Mouse (Mus musculus): ENCODE measurements around the gene Eps8. TPM values are rescaled to one million over a fixed set of nuclear protein-coding genes. Genes with fewer than 3 reads are reported as not detected.

Eps8 gene
- polyA plus RNA-seq, 1 experiment from 2014 or later = 10.0 TPM

- H3K4me3 ChIP-seq (ENCODE audit: low read depth, low read length) = no peak overlapping the region
- 90% methylated on average over 15 of the region's 15 CpGs for WGBS
- no peaks in the 10 kb centered on the region for H3K9me3 ChIP-seq (replicated peaks; ENCODE audit: control insufficient read depth, low read length)
- no peak overlapping the region for H3K27ac ChIP-seq (replicated peaks; ENCODE audit: low read depth, low read length)
- no peak overlapping the region for H3K9ac ChIP-seq (replicated peaks; ENCODE audit: low read length)
- H3K4me2 ChIP-seq (ENCODE audit: low read depth, low read length) = no peak overlapping the region
- no peaks in the 10 kb centered on the region for H3K27me3 ChIP-seq (ENCODE audit: control insufficient read depth, insufficient read depth, low read length)
- H3K4me1 ChIP-seq (ENCODE audit: control insufficient read depth, insufficient read depth, low read length) = no peaks in the 10 kb centered on the region
- no peak for DNase-seq (ENCODE audit: low spot score)
- H3K36me3 ChIP-seq (replicated peaks; ENCODE audit: control insufficient read depth, insufficient read depth, low read depth, low read length) = no peaks in the 10 kb centered on the region
- no peak for ATAC-seq (replicated peaks; ENCODE audit: insufficient number of reproducible peaks, low FRiP score, low TSS enrichment, low read depth)
Measured at GRCm38 (mm10) chr6:137673301-137673700, 18.6 kb upstream of the Eps8 start.

- Histone ChIP-seq H3K9ac (replicated peaks; ENCODE audit: low read length) (no peak overlapping the region), H3K9me3 (replicated peaks; ENCODE audit: control insufficient read depth, low read length) (no peaks in the 10 kb centered on the region), H3K4me1 (ENCODE audit: control insufficient read depth, insufficient read depth, low read length) (no peaks in the 10 kb centered on the region), H3K4me3 (ENCODE audit: low read depth, low read length) (no peak overlapping the region), H3K27me3 (ENCODE audit: control insufficient read depth, insufficient read depth, low read length) (no peaks in the 10 kb centered on the region), H3K36me3 (replicated peaks; ENCODE audit: control insufficient read depth, insufficient read depth, low read depth, low read length) (no peaks in the 10 kb centered on the region), H3K27ac (replicated peaks; ENCODE audit: low read depth, low read length) (no peak overlapping the region), H3K4me2 (ENCODE audit: low read depth, low read length) (no peak overlapping the region)
- DNase-seq (ENCODE audit: low spot score) (no peak), ATAC-seq (replicated peaks; ENCODE audit: insufficient number of reproducible peaks, low FRiP score, low TSS enrichment, low read depth) (no peak)
- WGBS = 78% methylated on average over 10 of the region's 10 CpGs
Measured at GRCm38 (mm10) chr6:137671561-137671960, 16.9 kb upstream of the Eps8 start.

- no peak overlapping the region for H3K9ac ChIP-seq (replicated peaks; ENCODE audit: low read length)
- no peak overlapping the region for H3K4me2 ChIP-seq (ENCODE audit: low read depth, low read length)
- no peak overlapping the region for H3K27ac ChIP-seq (replicated peaks; ENCODE audit: low read depth, low read length)
- WGBS = 92% methylated on average over 9 of the region's 9 CpGs
- H3K4me3 ChIP-seq (ENCODE audit: low read depth, low read length) = no peak overlapping the region
- no peaks in the 10 kb centered on the region for H3K9me3 ChIP-seq (replicated peaks; ENCODE audit: control insufficient read depth, low read length)
- H3K4me1 ChIP-seq (ENCODE audit: control insufficient read depth, insufficient read depth, low read length) = no peaks in the 10 kb centered on the region
- no peaks in the 10 kb centered on the region for H3K27me3 ChIP-seq (ENCODE audit: control insufficient read depth, insufficient read depth, low read length)
- DNase-seq (ENCODE audit: low spot score) (no peak), ATAC-seq (replicated peaks; ENCODE audit: insufficient number of reproducible peaks, low FRiP score, low TSS enrichment, low read depth) (no peak)
- H3K36me3 ChIP-seq (replicated peaks; ENCODE audit: control insufficient read depth, insufficient read depth, low read depth, low read length) = no peaks in the 10 kb centered on the region
Measured at GRCm38 (mm10) chr6:137670820-137671219, 16.1 kb upstream of the Eps8 start.

- DNase-seq (ENCODE audit: low spot score) (no peak), ATAC-seq (replicated peaks; ENCODE audit: insufficient number of reproducible peaks, low FRiP score, low TSS enrichment, low read depth) (no peak)
- Histone ChIP-seq H3K27me3 (ENCODE audit: control insufficient read depth, insufficient read depth, low read length) (no peaks in the 10 kb centered on the region), H3K4me2 (ENCODE audit: low read depth, low read length) (no peak overlapping the region), H3K4me3 (ENCODE audit: low read depth, low read length) (no peak overlapping the region), H3K4me1 (ENCODE audit: control insufficient read depth, insufficient read depth, low read length) (no peaks in the 10 kb centered on the region), H3K36me3 (replicated peaks; ENCODE audit: control insufficient read depth, insufficient read depth, low read depth, low read length) (no peaks in the 10 kb centered on the region), H3K9ac (replicated peaks; ENCODE audit: low read length) (no peak overlapping the region), H3K9me3 (replicated peaks; ENCODE audit: control insufficient read depth, low read length) (no peaks in the 10 kb centered on the region), H3K27ac (replicated peaks; ENCODE audit: low read depth, low read length) (no peak overlapping the region)
- 88% methylated on average over 3 of the region's 3 CpGs for WGBS
Measured at GRCm38 (mm10) chr6:137669876-137670275, 15.2 kb upstream of the Eps8 start.

- Histone ChIP-seq H3K9ac (replicated peaks; ENCODE audit: low read length) (no peak overlapping the region), H3K27me3 (ENCODE audit: control insufficient read depth, insufficient read depth, low read length) (no peaks in the 10 kb centered on the region), H3K4me2 (ENCODE audit: low read depth, low read length) (no peak overlapping the region), H3K4me1 (ENCODE audit: control insufficient read depth, insufficient read depth, low read length) (no peaks in the 10 kb centered on the region), H3K27ac (replicated peaks; ENCODE audit: low read depth, low read length) (no peak overlapping the region), H3K9me3 (replicated peaks; ENCODE audit: control insufficient read depth, low read length) (no peaks in the 10 kb centered on the region), H3K36me3 (replicated peaks; ENCODE audit: control insufficient read depth, insufficient read depth, low read depth, low read length) (no peaks in the 10 kb centered on the region), H3K4me3 (ENCODE audit: low read depth, low read length) (no peak overlapping the region)
- DNase-seq (ENCODE audit: low spot score) (no peak), ATAC-seq (replicated peaks; ENCODE audit: insufficient number of reproducible peaks, low FRiP score, low TSS enrichment, low read depth) (no peak)
- WGBS = 73% methylated on average over 1 of the region's 1 CpGs
Measured at GRCm38 (mm10) chr6:137669433-137669832, 14.8 kb upstream of the Eps8 start.

GRCm38 (mm10) chr6:137668331-137668730 is 13.7 kb upstream of the Eps8 start:
- no peak overlapping the region for H3K4me3 ChIP-seq (ENCODE audit: low read depth, low read length)

GRCm38 (mm10) chr6:137667665-137668064 is 13.0 kb upstream of the Eps8 start:
- H3K27me3 ChIP-seq (ENCODE audit: control insufficient read depth, insufficient read depth, low read length) = no peaks in the 10 kb centered on the region
- H3K9me3 ChIP-seq (replicated peaks; ENCODE audit: control insufficient read depth, low read length) = no peaks in the 10 kb centered on the region
- no peaks in the 10 kb centered on the region for H3K4me1 ChIP-seq (ENCODE audit: control insufficient read depth, insufficient read depth, low read length)
- H3K27ac ChIP-seq (replicated peaks; ENCODE audit: low read depth, low read length) = no peak overlapping the region
- 85% methylated on average over 3 of the region's 3 CpGs for WGBS
- H3K36me3 ChIP-seq (replicated peaks; ENCODE audit: control insufficient read depth, insufficient read depth, low read depth, low read length) = no peaks in the 10 kb centered on the region
- no peak overlapping the region for H3K9ac ChIP-seq (replicated peaks; ENCODE audit: low read length)
- DNase-seq (ENCODE audit: low spot score) = no peak
- H3K4me2 ChIP-seq (ENCODE audit: low read depth, low read length) = no peak overlapping the region
- no peak for ATAC-seq (replicated peaks; ENCODE audit: insufficient number of reproducible peaks, low FRiP score, low TSS enrichment, low read depth)
- H3K4me3 ChIP-seq (ENCODE audit: low read depth, low read length) = no peak overlapping the region

More at GRCm38 (mm10) chr6:137668331-137668730, 13.7 kb upstream of the Eps8 start:
- DNase-seq (ENCODE audit: low spot score) (no peak), ATAC-seq (replicated peaks; ENCODE audit: insufficient number of reproducible peaks, low FRiP score, low TSS enrichment, low read depth) (no peak)
- H3K9ac ChIP-seq (replicated peaks; ENCODE audit: low read length) = no peak overlapping the region
- no peaks in the 10 kb centered on the region for H3K9me3 ChIP-seq (replicated peaks; ENCODE audit: control insufficient read depth, low read length)
- no peaks in the 10 kb centered on the region for H3K36me3 ChIP-seq (replicated peaks; ENCODE audit: control insufficient read depth, insufficient read depth, low read depth, low read length)
- no peaks in the 10 kb centered on the region for H3K27me3 ChIP-seq (ENCODE audit: control insufficient read depth, insufficient read depth, low read length)
- no peak overlapping the region for H3K27ac ChIP-seq (replicated peaks; ENCODE audit: low read depth, low read length)
- no peaks in the 10 kb centered on the region for H3K4me1 ChIP-seq (ENCODE audit: control insufficient read depth, insufficient read depth, low read length)
- 55% methylated on average over 3 of the region's 3 CpGs for WGBS
- H3K4me2 ChIP-seq (ENCODE audit: low read depth, low read length) = no peak overlapping the region

- Histone ChIP-seq H3K36me3 (replicated peaks; ENCODE audit: control insufficient read depth, insufficient read depth, low read depth, low read length) (no peaks in the 10 kb centered on the region), H3K4me3 (ENCODE audit: low read depth, low read length) (no peak overlapping the region), H3K27ac (replicated peaks; ENCODE audit: low read depth, low read length) (no peak overlapping the region), H3K9ac (replicated peaks; ENCODE audit: low read length) (no peak overlapping the region), H3K4me2 (ENCODE audit: low read depth, low read length) (no peak overlapping the region), H3K9me3 (replicated peaks; ENCODE audit: control insufficient read depth, low read length) (no peaks in the 10 kb centered on the region), H3K27me3 (ENCODE audit: control insufficient read depth, insufficient read depth, low read length) (no peaks in the 10 kb centered on the region; the same call in 1 of the 2 replicates), H3K4me1 (ENCODE audit: control insufficient read depth, insufficient read depth, low read length) (no peaks in the 10 kb centered on the region)
- ATAC-seq (replicated peaks; ENCODE audit: insufficient number of reproducible peaks, low FRiP score, low TSS enrichment, low read depth) = no peak
- no peak for DNase-seq (ENCODE audit: low spot score)
- WGBS = 67% methylated on average over 3 of the region's 3 CpGs
Measured at GRCm38 (mm10) chr6:137664936-137665335, 10.3 kb upstream of the Eps8 start.

Data from embryonic facial prominence, embryonic 11.5 days (tissue).